Mouse (Mus musculus) MEL (cell line): ENCODE results near the gene Angptl8.

ENCODE experiments used
- CHD2 ChIP-seq: IDR thresholded peaks from 2 replicates; pipeline ENCODE4 v1.6.1; 2011; ENCODE audit warnings: low read length, improper control_type of control experiment
- CTCF ChIP-seq, 3 experiments: IDR thresholded peaks in 2 of 3; conservative IDR thresholded peaks in 1 of 3; 2 replicates each; pipeline ENCODE4 v1.5.1; 2011 to 2012; ENCODE audit warnings: low read length in 3 of 3, low read depth in 2 of 3, mild to moderate bottlenecking in 2 of 3, improper control_type of control experiment in 1 of 3, inconsistent platforms in 1 of 3, mixed read lengths in 1 of 3, moderate library complexity in 1 of 3; ENCODE audit not compliant: control insufficient read depth in 1 of 3, insufficient read depth in 1 of 3, poor library complexity in 1 of 3, severe bottlenecking in 1 of 3
- EP300 ChIP-seq, 2 experiments: IDR thresholded peaks; 2 replicates each; pipeline ENCODE4 v1.6.1; 2011; ENCODE audit warnings: improper control_type of control experiment in 2 of 2, low read length in 2 of 2, low read depth in 1 of 2, mild to moderate bottlenecking in 1 of 2
- GATA1 ChIP-seq: IDR thresholded peaks from 2 replicates; pipeline ENCODE4 v1.6.1; 2011; ENCODE audit warnings: low read depth, low read length, improper control_type of control experiment
- HCFC1 ChIP-seq: IDR thresholded peaks from 2 replicates; pipeline ENCODE4 v1.6.1; 2012; ENCODE audit warnings: low read depth, mild to moderate bottlenecking, inconsistent platforms, low read length, improper control_type of control experiment, moderate library complexity
- MEF2A ChIP-seq: IDR thresholded peaks from 2 replicates; pipeline ENCODE4 v1.6.1; 2014; ENCODE audit warnings: low read depth, mild to moderate bottlenecking, inconsistent platforms, low read length, improper control_type of control experiment; ENCODE audit not compliant: poor library complexity, insufficient replicate concordance, severe bottlenecking; ENCODE audit errors: extremely low read depth
- MYC ChIP-seq: IDR thresholded peaks from 2 replicates; pipeline ENCODE4 v1.6.1; 2011; ENCODE audit warnings: low read depth, mild to moderate bottlenecking, low read length, improper control_type of control experiment, moderate library complexity
- NRF1 ChIP-seq: IDR thresholded peaks from 2 replicates; pipeline ENCODE4 v1.6.1; 2014; ENCODE audit warnings: low read depth, mild to moderate bottlenecking, inconsistent platforms, low read length, improper control_type of control experiment, moderate library complexity; ENCODE audit not compliant: poor library complexity, insufficient read depth, severe bottlenecking
- POLR2A ChIP-seq, 2 experiments: IDR thresholded peaks; 2 replicates each; pipeline ENCODE4 v1.6.1; 2011 to 2012; ENCODE audit warnings: low read length in 2 of 2, mild to moderate bottlenecking in 2 of 2, control low read depth in 1 of 2, improper control_type of control experiment in 1 of 2, low read depth in 1 of 2, moderate library complexity in 1 of 2; ENCODE audit not compliant: control insufficient read depth in 1 of 2, insufficient read depth in 1 of 2, poor library complexity in 1 of 2
- POLR2AphosphoS2 ChIP-seq: IDR thresholded peaks from 2 replicates; pipeline ENCODE4 v1.6.1; 2011; ENCODE audit warnings: low read length, improper control_type of control experiment
- USF1 ChIP-seq: IDR thresholded peaks from 2 replicates; pipeline ENCODE4 v1.6.1; 2014; ENCODE audit warnings: low read depth, mild to moderate bottlenecking, inconsistent platforms, low read length, improper control_type of control experiment, moderate library complexity
- USF2 ChIP-seq, 2 experiments: IDR thresholded peaks; 2 replicates each; pipeline ENCODE4 v1.6.1; 2011 to 2012; ENCODE audit warnings: improper control_type of control experiment in 2 of 2, low read length in 2 of 2, borderline replicate concordance in 1 of 2, inconsistent platforms in 1 of 2, low read depth in 1 of 2, mild to moderate bottlenecking in 1 of 2; ENCODE audit not compliant: insufficient read depth in 1 of 2
- ZKSCAN1 ChIP-seq: IDR thresholded peaks from 2 replicates; pipeline ENCODE4 v1.6.1; 2012; ENCODE audit warnings: low read depth, mild to moderate bottlenecking, inconsistent platforms, low read length, improper control_type of control experiment, moderate library complexity

DNA sequence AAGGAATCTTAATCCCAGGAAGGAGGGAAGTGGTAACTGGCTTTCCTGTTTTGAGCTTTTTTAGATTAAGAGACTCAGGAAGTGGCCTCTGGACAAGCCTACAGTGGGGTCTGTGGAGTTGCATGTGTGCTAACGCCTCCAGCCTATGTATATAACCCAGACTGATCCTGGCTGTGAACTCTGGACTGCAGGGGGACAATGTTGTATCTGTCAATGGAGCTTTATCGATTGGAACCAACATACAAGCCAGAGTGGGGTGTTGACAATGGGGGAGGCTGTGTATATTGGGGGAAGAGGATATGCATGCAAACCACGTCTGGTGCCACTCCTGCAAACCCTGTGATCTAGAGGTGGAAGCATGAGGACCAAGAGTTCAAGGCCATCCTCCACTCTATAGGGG lies 28.9 kb upstream of the Angptl8 start:
- no peak for TF ChIP-seq POLR2AphosphoS2
- no peak for TF ChIP-seq ZKSCAN1
- TF ChIP-seq GATA1 = no peak
- TF ChIP-seq USF2 (IDR thresholded peaks at IDR 0.05; ENCODE audit: borderline replicate concordance in 1 of 2, insufficient read depth in 1 of 2, low read depth in 1 of 2, low read length in 2 of 2) = no peak
- TF ChIP-seq CTCF (IDR thresholded peaks at IDR 0.05 in 2 of 3, conservative IDR thresholded peaks at IDR 0.05 in 1 of 3; ENCODE audit: control insufficient read depth in 1 of 3, insufficient read depth in 1 of 3, low read depth in 2 of 3, low read length in 3 of 3, poor library complexity in 1 of 3, severe bottlenecking in 1 of 3) = no peak
- TF ChIP-seq USF1 = no peak
- TF ChIP-seq EP300 (IDR thresholded peaks at IDR 0.05; ENCODE audit: low read depth in 1 of 2, low read length in 2 of 2) = no peak
- no peak for TF ChIP-seq HCFC1
- no peak for TF ChIP-seq MEF2A
- TF ChIP-seq POLR2A (IDR thresholded peaks at IDR 0.05; ENCODE audit: control insufficient read depth in 1 of 2, insufficient read depth in 1 of 2, low read depth in 1 of 2, low read length in 2 of 2, poor library complexity in 1 of 2) = no peak
- no peak for TF ChIP-seq CHD2
- no peak for TF ChIP-seq MYC
- TF ChIP-seq NRF1 = no peak
